Mouse (Mus musculus) liver, postnatal 0 days (tissue): ENCODE data around the gene Shd. TPM values are rescaled to one million over a fixed set of nuclear protein-coding genes. Genes with fewer than 3 reads are reported as not detected.

Experiments
- ATAC-seq: fragments of 200-750 bp; cut with Nextera tagmentation; 2 replicates; pipeline ENCODE4 v1.8.0; 2017; ENCODE audit warnings: mild to moderate bottlenecking, moderate library complexity
- DNase-seq: peaks from one replicate; pipeline ENCODE4 v3.0.0-alpha.2; 2016
- H3K27ac ChIP-seq: fragments of 300-500 bp; sonication (generic); 2 replicates; pipeline ENCODE4 v1.5.1; 2014; ENCODE audit warnings: antibody characterized with exemption, moderate library complexity, mild to moderate bottlenecking, low read depth
- H3K27me3 ChIP-seq: fragments of 300-500 bp; sonication (generic); 2 replicates; pipeline ENCODE4 v1.6.1; 2014; ENCODE audit warnings: low read length, control low read depth, mixed read lengths; ENCODE audit not compliant: insufficient read depth
- H3K36me3 ChIP-seq: fragments of 300-500 bp; sonication (generic); replicated peaks from 2 replicates; pipeline ENCODE4 v1.6.1; 2014; ENCODE audit warnings: mild to moderate bottlenecking, control low read depth, low read length, moderate library complexity, mixed read lengths; ENCODE audit not compliant: insufficient read depth
- H3K4me1 ChIP-seq: fragments of 300-500 bp; sonication (generic); 2 replicates; pipeline ENCODE4 v1.6.1; 2014; ENCODE audit warnings: antibody characterized with exemption, mild to moderate bottlenecking, control low read depth; ENCODE audit not compliant: insufficient read depth
- H3K4me2 ChIP-seq: fragments of 300-500 bp; sonication (generic); 2 replicates; pipeline ENCODE4 v1.6.1; 2014; ENCODE audit warnings: low read depth, mild to moderate bottlenecking, low read length, moderate library complexity, mixed read lengths
- H3K4me3 ChIP-seq: fragments of 300-500 bp; sonication (generic); 2 replicates; pipeline ENCODE4 v1.5.1; 2014; ENCODE audit warnings: low read depth, low read length
- H3K9ac ChIP-seq: fragments of 300-500 bp; sonication (generic); replicated peaks from 2 replicates; pipeline ENCODE4 v1.6.1; 2014; ENCODE audit warnings: mild to moderate bottlenecking, moderate library complexity
- H3K9me3 ChIP-seq: fragments of 300-500 bp; sonication (generic); 2 replicates; pipeline ENCODE4 v1.6.1; 2016; ENCODE audit warnings: mild to moderate bottlenecking, control low read depth, low read length, mixed read lengths
- CTCF ChIP-seq: sonication (generic); IDR thresholded peaks from 2 replicates; pipeline ENCODE4 v1.5.1; 2016; ENCODE audit warnings: antibody characterized with exemption, low read depth
- EP300 ChIP-seq: IDR thresholded peaks from 2 replicates; pipeline ENCODE4 v1.6.1; 2016; ENCODE audit warnings: antibody characterized with exemption, low read depth, mild to moderate bottlenecking
- WGBS: fragments of 180-500 bp; shearing (Covaris S2); extraction: QIAGEN DNeasy Blood & Tissue Kit; methylation state at CpG from one replicate; pipeline ENCODE4 v1.1.7; 2014; ENCODE audit not compliant: insufficient replicate concordance; 5-methylcytosine and 5-hydroxymethylcytosine counted together
- polyA plus RNA-seq: library from polyadenylated mRNA; unstranded; fragments of >200 nt; fragmentation: Nextera tagmentation; extraction: Ambion mirVana; gene quantifications from 2 replicates; pipeline ENCODE4 v1.2.1, GENCODE M21; 2015

Gene Shd
- polyA plus RNA-seq, 1 experiment from 2014 or later: 0.26 TPM

DNA sequence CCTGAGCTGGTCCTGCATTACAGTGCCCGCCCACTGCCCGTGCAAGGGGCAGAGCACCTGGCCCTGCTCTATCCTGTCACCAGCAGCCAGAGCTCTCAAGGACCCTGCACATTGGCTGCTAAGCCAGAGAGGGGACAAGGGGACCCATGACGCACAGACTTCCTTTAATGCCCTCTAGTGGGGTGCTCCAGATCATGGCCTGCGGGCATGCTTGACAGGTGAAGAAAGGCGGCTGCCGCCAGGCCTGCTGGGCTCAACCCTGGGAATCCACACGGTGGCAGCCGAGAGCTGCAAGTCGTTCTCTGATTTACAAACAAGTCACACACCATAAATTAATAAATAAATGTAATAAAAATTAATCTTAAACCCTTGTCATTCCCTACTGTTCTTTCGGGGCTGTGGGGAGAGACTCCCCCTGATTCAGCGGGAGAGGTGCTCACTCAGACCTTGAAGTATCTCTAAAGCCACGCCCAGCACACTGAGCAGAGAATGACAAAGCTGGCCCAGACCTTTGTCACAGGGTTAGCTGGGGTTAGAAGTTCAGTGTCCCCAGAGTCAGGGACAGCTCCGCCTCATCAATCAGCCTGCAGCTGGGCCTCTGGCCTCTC is 6.1 kb downstream of the Shd start:
- Histone ChIP-seq H3K9ac (no peak overlapping the region), H3K4me2 (0 out of 2 replicates have a peak overlapping the region, but pooled peaks have one; percentile 40), H3K27me3 (peaks cover 9% of the 10 kb centered on the region), H3K9me3 (no peaks in the 10 kb centered on the region), H3K4me3 (no peak overlapping the region), H3K36me3 (no peaks in the 10 kb centered on the region), H3K27ac (peak overlapping the region; percentile 55; the same call in 1 of the 2 replicates), H3K4me1 (no peaks in the 10 kb centered on the region; the same call in 1 of the 2 replicates)
- ATAC-seq (peak; percentile 82), DNase-seq (peak; percentile 84)
- 13% methylated on average over 13 of the region's 13 CpGs for WGBS
- TF ChIP-seq CTCF (peak; percentile 83), EP300 (no peak)

DNA sequence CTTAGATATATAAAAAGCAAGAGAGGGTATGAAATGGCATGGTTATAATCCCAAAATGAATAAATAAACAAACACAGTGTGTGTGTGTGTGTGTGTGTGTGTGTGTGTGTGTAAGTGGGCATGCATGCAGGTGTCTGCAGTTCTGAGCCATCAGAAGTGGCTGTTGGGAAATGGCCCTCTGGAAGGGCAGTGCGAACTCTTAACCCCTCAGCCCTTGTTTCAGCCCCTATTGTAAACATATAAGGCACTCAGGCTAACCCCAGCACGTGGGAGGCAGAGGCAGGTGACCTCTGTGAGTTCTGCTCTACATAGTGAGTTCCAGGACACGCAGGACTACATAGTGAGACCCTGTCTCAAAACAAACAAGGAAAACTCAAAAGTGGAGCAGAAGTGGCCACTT is 7.0 kb downstream of the Shd start:
- no peak for DNase-seq
- peak overlapping the region; percentile 55; the same call in 1 of the 2 replicates for H3K27ac ChIP-seq
- no peaks in the 10 kb centered on the region for H3K36me3 ChIP-seq
- no peaks in the 10 kb centered on the region; the same call in 1 of the 2 replicates for H3K4me1 ChIP-seq
- TF ChIP-seq EP300 (no peak), CTCF (no peak)
- peak; percentile 64 for ATAC-seq
- H3K4me2 ChIP-seq: no peak overlapping the region
- H3K9me3 ChIP-seq: no peaks in the 10 kb centered on the region
- 55% methylated on average over 3 of the region's 3 CpGs for WGBS
- H3K9ac ChIP-seq: no peak overlapping the region
- H3K27me3 ChIP-seq: 0 out of 2 replicates have a peak, but pooled peaks cover 4% of the 10 kb centered on the region
- H3K4me3 ChIP-seq: no peak overlapping the region

DNA sequence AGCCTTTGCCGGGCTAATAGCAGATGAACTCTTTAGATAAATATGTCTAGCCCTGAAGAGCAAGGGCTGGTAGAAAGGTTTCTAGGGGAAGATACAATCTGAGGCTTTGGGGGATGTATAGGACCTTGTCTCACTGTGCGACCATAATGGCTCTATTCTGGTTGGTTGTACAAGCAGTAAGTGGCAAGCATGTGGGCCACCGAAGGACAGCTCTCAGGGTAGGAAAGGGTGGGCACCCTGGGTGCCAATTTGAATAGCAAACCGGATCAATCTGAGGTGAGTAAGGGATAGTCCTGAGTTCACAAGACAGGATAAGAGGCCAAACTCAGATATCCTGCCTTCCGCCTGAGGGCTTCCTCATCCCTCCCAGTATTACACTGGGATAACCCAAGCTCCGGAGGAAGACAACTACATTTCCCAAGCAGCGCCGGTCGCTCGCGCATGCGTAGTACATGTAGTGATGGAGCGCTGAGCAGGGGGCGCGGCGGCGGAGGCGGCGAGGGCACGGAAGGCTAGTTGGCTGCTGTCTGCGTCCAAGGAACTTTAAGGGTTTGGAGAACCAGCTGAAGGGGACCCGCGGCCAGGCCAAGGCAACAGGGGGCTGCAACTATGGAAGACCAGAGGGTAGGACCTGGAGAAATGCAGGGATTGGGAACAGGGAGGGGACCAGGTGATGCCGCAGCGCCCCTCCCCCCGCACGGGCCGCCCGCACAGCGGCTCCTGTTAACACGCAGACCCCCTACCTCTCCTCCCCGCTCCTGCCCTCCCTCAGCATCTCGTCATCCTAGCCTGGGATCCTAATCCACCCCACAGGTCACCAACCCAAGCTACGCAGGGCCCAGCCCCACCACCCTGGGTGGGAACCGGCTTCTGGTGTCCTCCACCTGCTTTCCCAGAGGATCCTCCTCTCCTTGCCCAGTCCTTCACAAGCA is 16.0 kb downstream of the Shd start, which contains the start of gene Fsd1:
Gene Fsd1 (plus strand): TSS at position 480 of the 932 bp plus-strand sequence.
- Histone ChIP-seq H3K4me3 (no peak within 1 kb of the TSS), H3K27me3 (peaks cover 13% of the 10 kb centered on the region), H3K9ac (no peak within 1 kb of the TSS), H3K4me2 (no peak within 1 kb of the TSS), H3K27ac (no peak within 1 kb of the TSS), H3K36me3 (no peaks in the 10 kb centered on the region), H3K4me1 (no peaks in the 10 kb centered on the region), H3K9me3 (no peaks in the 10 kb centered on the region)
- no peak for ATAC-seq
- WGBS: 8% methylated on average over 32 of the region's 35 CpGs
- no peak for DNase-seq
- TF ChIP-seq EP300: no peak
- no peak for TF ChIP-seq CTCF

DNA sequence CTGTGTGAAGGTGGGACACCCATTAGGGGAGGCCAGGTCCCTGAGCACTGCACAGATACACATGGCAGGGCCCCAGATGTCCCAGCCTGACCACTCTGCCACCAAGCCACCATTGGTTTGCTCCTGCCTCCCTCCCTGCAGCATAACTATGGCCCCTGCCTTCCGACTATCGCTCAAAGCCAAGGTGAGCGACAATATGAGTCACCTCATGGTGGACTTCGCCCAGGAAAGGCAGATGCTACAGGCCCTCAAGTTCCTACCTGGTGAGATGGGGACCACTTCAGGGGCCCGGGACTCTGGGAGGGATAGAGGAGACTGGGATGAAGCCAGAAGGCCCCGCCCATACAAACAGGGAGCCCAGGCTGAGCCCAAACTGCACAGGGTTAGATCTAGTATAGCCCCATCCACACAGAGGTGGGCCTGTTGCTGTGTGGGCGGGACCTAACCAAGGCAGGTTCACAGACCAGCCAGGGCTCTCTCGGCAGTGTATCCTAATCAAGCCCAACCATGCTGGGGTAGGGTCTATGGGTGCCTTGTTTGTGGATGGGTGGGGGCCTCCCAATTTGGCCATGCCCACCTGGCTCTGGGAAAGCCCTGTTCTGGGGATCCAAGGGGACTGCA is 20.1 kb downstream of the Shd start:
- 67% methylated on average over 8 of the region's 8 CpGs for WGBS

DNA sequence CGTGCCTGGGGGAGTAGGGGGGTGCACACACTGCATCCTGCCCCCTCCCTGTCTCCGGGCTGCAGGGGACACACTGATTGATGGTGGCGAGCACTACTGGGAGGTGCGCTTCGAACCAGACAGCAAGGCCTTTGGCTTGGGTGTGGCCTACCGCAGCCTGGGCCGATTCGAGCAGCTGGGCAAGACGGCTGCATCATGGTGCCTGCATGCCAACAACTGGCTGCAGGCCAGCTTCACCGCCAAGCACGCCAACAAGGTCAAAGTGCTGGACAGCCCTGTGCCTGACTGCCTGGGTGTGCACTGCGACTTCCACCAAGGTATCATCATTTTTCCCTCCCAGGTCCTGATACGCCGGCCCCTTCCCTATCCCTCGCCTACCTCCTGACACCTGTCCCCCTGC is 25.7 kb downstream of the Shd start:
- Histone ChIP-seq H3K4me3 (no peak overlapping the region), H3K9me3 (no peaks in the 10 kb centered on the region), H3K9ac (no peak overlapping the region), H3K4me2 (no peak overlapping the region), H3K27ac (no peak overlapping the region), H3K27me3 (0 out of 2 replicates have a peak, but pooled peaks cover 3% of the 10 kb centered on the region), H3K4me1 (no peaks in the 10 kb centered on the region), H3K36me3 (0 out of 2 replicates have a peak, but pooled peaks cover 3% of the 10 kb centered on the region)
- WGBS: 84% methylated on average over 15 of the region's 15 CpGs
- ATAC-seq (no peak), DNase-seq (no peak)
- TF ChIP-seq CTCF (no peak), EP300 (no peak)

More for the DNA sequence above, 20.1 kb downstream of the Shd start:
- H3K9me3 ChIP-seq: no peaks in the 10 kb centered on the region
- DNase-seq (no peak), ATAC-seq (no peak)
- H3K4me1 ChIP-seq: no peaks in the 10 kb centered on the region
- TF ChIP-seq CTCF (no peak), EP300 (no peak)
- no peak overlapping the region for H3K4me2 ChIP-seq
- no peak overlapping the region for H3K27ac ChIP-seq
- H3K27me3 ChIP-seq: peaks cover 13% of the 10 kb centered on the region
- H3K4me3 ChIP-seq: no peak overlapping the region
- H3K9ac ChIP-seq: no peak overlapping the region
- H3K36me3 ChIP-seq: no peaks in the 10 kb centered on the region
